Mouse (Mus musculus) heart, embryonic 13.5 days (tissue): ENCODE data around the gene Lhx4. TPM values are rescaled to one million over a fixed set of nuclear protein-coding genes. Genes with fewer than 3 reads are reported as not detected.

Experiments used
- ATAC-seq: fragments of 200-750 bp; cut with Nextera tagmentation; 2 replicates; pipeline ENCODE4 v1.8.0; 2017; ENCODE audit warnings: moderate TSS enrichment; ENCODE audit not compliant: insufficient number of reproducible peaks, low FRiP score, low TSS enrichment; ENCODE audit errors: extremely low read depth
- H3K27ac ChIP-seq: fragments of 300-500 bp; sonication (generic); replicated peaks from 2 replicates; pipeline ENCODE4 v1.5.1; 2015; ENCODE audit warnings: moderate library complexity, mild to moderate bottlenecking, inconsistent platforms
- H3K27me3 ChIP-seq: fragments of 300-500 bp; sonication (generic); replicated peaks from 2 replicates; pipeline ENCODE4 v1.6.1; 2015; ENCODE audit warnings: mild to moderate bottlenecking, inconsistent platforms
- H3K36me3 ChIP-seq: fragments of 300-500 bp; sonication (generic); 2 replicates; pipeline ENCODE4 v1.6.1; 2015; ENCODE audit warnings: mild to moderate bottlenecking, inconsistent platforms
- H3K4me1 ChIP-seq: fragments of 300-500 bp; sonication (generic); 2 replicates; pipeline ENCODE4 v1.6.1; 2015; ENCODE audit warnings: inconsistent platforms
- H3K4me2 ChIP-seq: fragments of 300-500 bp; sonication (generic); 2 replicates; pipeline ENCODE4 v1.6.1; 2015; ENCODE audit warnings: inconsistent platforms, mild to moderate bottlenecking, moderate library complexity
- H3K4me3 ChIP-seq: fragments of 300-500 bp; sonication (generic); 2 replicates; pipeline ENCODE4 v1.5.1; 2015; ENCODE audit warnings: moderate library complexity, mild to moderate bottlenecking, inconsistent platforms
- H3K9ac ChIP-seq: fragments of 300-500 bp; sonication (generic); 2 replicates; pipeline ENCODE4 v1.6.1; 2015; ENCODE audit warnings: inconsistent platforms, mild to moderate bottlenecking, moderate library complexity
- H3K9me3 ChIP-seq: fragments of 300-500 bp; sonication (generic); 2 replicates; pipeline ENCODE4 v1.6.1; 2016; ENCODE audit warnings: inconsistent platforms
- whole genome bisulfite sequencing: fragments of 180-500 bp; shearing (Covaris S2); methylation state at CpG from one replicate; pipeline ENCODE4 v1.1.7; 2015; ENCODE audit warnings: mixed read lengths; 5-methylcytosine and 5-hydroxymethylcytosine counted together
- polyA plus RNA-seq: library from polyadenylated mRNA; unstranded; fragments of >200 nt; fragmentation: Nextera tagmentation; extraction: Ambion mirVana; gene quantifications from 2 replicates; pipeline ENCODE4 v1.2.1, GENCODE M21; 2015

The Lhx4 gene
- polyA plus RNA-seq, 1 experiment from 2014 or later: not detected

DNA sequence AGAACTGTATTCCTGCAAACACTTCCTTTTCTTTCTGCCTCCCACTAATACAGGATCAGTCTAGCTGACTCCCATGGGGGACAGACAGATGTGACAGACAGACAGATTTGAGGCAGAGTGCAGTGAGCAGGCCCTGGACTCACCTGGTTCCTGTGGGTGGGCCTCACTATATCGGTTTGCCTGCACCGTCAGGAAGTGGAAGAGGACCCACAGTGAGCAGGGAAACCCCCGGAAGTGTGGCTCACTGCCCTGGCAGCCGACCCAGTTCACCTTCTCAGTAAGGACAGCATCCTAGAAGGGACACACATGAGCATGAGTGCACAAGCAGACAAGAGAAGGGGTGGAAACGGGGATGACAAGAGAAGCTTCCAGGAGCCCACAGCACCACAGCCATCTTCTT, 30.9 kb upstream of the Lhx4 start:
- peaks cover 10% of the 10 kb centered on the region for H3K4me1 ChIP-seq
- no peak overlapping the region for H3K4me3 ChIP-seq
- no peak overlapping the region for H3K9ac ChIP-seq
- ATAC-seq: no peak
- WGBS: 63% methylated on average over 5 of the region's 5 CpGs
- no peaks in the 10 kb centered on the region for H3K27me3 ChIP-seq
- H3K9me3 ChIP-seq: no peaks in the 10 kb centered on the region
- H3K27ac ChIP-seq: no peak overlapping the region
- peaks cover 84% of the 10 kb centered on the region for H3K36me3 ChIP-seq
- no peak overlapping the region for H3K4me2 ChIP-seq

DNA sequence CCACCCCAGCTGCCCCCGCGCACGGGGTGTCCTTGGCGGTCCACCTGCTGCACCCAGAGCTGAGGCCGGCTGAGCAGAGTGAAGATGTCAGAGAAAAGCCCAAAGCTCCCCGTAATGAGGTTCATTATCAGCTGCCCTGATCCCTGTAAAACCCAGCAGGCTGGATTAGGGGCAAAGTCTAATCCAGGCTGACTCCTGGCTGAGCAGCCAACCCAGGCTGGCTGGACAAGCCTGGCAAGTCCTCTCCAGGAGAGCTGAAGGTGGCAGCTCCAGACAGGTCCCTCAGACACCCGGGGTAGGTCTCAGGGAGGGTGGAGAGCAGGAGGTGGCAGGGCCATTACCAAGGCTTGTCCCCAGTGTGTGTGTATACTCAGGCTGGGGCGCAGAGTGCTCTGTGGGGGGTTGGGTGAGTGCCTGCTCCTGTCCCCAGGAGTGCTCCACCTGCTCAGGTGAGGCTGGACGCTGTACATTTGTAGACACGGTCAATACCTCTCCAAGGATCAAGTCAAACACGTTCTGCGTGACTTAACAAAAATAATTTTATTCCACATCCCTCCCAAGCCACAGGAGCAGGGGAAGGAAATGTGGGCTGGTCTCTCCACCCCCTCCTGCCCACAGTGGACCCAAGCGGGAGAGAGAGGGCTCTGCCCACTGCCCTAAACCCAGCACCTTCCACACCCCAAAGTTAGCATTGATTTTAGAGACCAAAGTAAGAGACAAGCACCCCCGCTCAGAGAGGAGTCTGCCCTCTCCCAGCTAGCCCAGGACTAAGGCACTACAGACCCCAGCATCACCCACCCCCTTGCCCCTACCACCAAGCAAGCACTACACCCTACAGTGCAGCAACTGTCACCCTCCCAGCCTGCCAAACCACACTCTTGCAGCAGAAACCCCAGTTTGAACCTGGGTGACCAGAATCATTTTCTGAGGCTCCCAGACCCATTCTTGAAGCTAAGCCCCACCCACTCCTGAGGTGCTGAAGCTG, 26.4 kb upstream of the Lhx4 start:
- ATAC-seq: peak; percentile 50; the same call in 1 of the 2 replicates
- no peaks in the 10 kb centered on the region for H3K27me3 ChIP-seq
- no peak overlapping the region for H3K4me3 ChIP-seq
- no peak overlapping the region for H3K4me2 ChIP-seq
- H3K9ac ChIP-seq: no peak overlapping the region
- 60% methylated on average over 14 of the region's 14 CpGs for WGBS
- no peaks in the 10 kb centered on the region for H3K4me1 ChIP-seq
- peaks cover 55% of the 10 kb centered on the region for H3K36me3 ChIP-seq
- no peak overlapping the region for H3K27ac ChIP-seq
- H3K9me3 ChIP-seq: peaks cover 4% of the 10 kb centered on the region; the same call in 1 of the 2 replicates

DNA sequence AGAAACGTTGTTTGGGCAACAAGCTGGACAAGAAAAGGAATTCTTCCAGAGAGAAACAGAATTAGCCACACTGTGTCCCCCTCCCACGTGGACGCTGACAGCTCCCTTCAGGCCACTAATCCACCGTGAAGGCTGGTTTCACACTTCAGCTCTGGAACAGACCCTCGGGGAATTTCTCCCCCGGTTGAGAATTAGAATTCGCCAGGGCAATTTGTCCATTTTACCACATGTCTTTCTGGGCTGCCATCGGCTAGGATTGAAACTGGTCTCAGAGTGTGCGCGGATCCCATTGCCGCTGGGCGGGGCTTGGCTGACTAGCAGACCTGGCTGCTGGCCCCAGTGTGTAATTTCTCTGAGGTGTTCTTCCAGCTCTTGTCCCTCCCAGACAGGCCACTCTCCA, 7.7 kb upstream of the Lhx4 start:
- Histone ChIP-seq H3K4me3 (no peak overlapping the region), H3K27ac (no peak overlapping the region), H3K4me1 (peaks cover 4% of the 10 kb centered on the region), H3K4me2 (no peak overlapping the region), H3K9me3 (no peaks in the 10 kb centered on the region), H3K27me3 (peaks cover 4% of the 10 kb centered on the region; the same call in 1 of the 2 replicates), H3K9ac (no peak overlapping the region), H3K36me3 (no peaks in the 10 kb centered on the region)
- 63% methylated on average over 12 of the region's 12 CpGs for WGBS
- no peak for ATAC-seq

DNA sequence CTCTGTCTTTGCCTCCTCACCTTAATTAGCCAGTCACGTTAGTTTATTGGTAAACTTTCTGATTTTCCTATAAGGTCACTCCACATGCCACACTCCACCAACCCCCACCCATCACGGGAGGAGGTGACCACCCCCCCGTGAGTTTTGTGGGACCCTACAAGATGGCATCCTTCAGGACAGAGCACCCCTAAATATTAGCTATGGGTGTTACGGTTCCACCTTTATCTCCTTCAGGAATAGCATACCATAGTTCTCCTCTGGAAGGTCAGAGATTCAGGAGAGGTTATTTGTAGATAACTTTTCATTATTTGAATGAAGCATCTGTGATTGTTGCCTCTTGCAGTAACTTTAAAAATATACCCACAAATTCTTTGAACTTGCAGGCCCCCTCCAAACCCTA, 7.2 kb upstream of the Lhx4 start:
- no peak overlapping the region for H3K4me2 ChIP-seq
- H3K9ac ChIP-seq: no peak overlapping the region
- H3K4me3 ChIP-seq: no peak overlapping the region
- no peaks in the 10 kb centered on the region for H3K9me3 ChIP-seq
- WGBS: 77% methylated on average over 4 of the region's 4 CpGs
- H3K36me3 ChIP-seq: no peaks in the 10 kb centered on the region
- H3K27ac ChIP-seq: no peak overlapping the region
- peaks cover 8% of the 10 kb centered on the region; the same call in 1 of the 2 replicates for H3K27me3 ChIP-seq
- ATAC-seq: no peak
- H3K4me1 ChIP-seq: peaks cover 4% of the 10 kb centered on the region

DNA sequence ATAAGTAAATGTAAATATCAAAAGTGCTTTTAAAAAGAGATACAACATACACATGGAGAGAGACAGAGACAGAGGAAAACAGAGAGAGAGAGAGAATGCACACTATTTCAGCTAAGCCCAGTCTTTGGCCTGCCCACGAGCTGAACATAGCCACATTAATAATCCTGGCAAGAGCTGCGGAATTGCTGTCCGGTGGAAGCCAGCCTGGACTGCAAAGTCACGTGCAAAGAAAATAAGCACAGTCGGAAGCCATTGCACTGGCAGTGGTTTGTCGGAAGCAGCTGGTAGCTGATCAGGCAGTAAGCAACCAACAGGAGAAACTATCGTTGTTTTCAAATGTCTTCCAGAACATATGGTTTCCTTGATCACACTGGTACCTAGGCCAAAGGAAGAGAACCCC, 6.1 kb upstream of the Lhx4 start:
- no peak for ATAC-seq

DNA sequence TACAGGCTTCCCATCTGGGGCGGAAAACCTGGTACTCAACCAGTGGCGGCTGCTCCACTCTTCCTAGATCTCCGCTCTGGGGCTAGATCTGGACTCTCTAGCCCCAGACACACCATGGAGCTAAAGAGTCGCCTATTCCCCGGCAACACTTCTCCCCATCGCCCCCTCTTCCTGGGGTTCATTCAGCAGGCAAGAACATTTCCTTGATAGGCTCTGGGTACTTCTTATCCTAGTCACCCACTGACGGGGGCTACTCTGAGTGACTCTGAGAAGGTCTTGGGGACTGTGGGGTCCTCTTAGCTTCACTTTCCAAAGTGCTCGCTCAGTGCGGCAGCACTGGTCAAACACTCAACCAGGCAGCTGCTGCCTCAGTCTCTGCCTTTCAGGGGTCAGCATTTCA, 1.9 kb upstream of the Lhx4 start:
- Histone ChIP-seq H3K36me3 (no peaks in the 10 kb centered on the region), H3K9me3 (no peaks in the 10 kb centered on the region), H3K4me1 (no peaks in the 10 kb centered on the region), H3K9ac (no peak overlapping the region), H3K27ac (no peak overlapping the region), H3K27me3 (peaks cover 60% of the 10 kb centered on the region), H3K4me3 (no peak overlapping the region), H3K4me2 (no peak overlapping the region)
- 60% methylated on average over 9 of the region's 9 CpGs for WGBS
- no peak for ATAC-seq

More for the DNA sequence above, 6.1 kb upstream of the Lhx4 start:
- Histone ChIP-seq H3K27ac (no peak overlapping the region), H3K4me2 (no peak overlapping the region), H3K4me1 (peaks cover 4% of the 10 kb centered on the region), H3K9ac (no peak overlapping the region), H3K36me3 (no peaks in the 10 kb centered on the region), H3K4me3 (no peak overlapping the region), H3K9me3 (no peaks in the 10 kb centered on the region), H3K27me3 (peaks cover 19% of the 10 kb centered on the region)
- 79% methylated on average over 7 of the region's 7 CpGs for WGBS

DNA sequence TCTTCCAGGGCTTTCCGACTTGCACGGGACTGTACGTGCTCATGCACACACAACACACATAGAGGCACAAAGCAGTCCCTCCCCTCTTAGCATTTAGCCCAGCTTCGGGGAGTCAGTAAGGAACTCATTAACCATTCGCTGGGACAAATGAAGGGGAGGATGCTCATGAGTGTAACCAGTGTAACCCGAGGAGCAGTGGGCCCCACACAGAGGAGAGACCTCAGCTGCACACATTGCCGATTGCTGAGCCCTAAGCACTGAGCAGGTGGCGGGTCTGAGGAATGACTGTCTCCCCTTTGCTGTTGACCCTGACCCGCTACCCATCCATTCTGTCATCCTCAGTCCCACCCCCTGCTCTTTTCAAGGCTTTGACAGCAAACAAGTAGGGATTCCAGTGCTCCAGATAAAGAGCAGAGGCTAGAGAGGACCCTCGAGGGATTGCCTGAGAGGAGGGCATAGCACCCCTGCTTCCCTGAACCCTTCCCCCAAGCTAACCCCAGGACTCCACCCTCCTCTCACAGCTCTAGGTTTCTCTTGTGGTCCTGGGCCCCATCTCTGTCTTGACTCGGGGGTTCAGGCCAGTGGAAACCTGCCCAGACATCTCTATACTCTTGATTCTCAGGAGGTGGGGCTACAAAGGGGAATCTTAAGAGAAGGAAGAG, 836 bp downstream of the Lhx4 start:
- no peak overlapping the region for H3K4me2 ChIP-seq
- H3K9me3 ChIP-seq: no peaks in the 10 kb centered on the region
- 23% methylated on average over 11 of the region's 11 CpGs for WGBS
- peaks cover 88% of the 10 kb centered on the region for H3K27me3 ChIP-seq
- no peak overlapping the region for H3K4me3 ChIP-seq
- no peak for ATAC-seq
- no peaks in the 10 kb centered on the region for H3K36me3 ChIP-seq
- no peak overlapping the region for H3K9ac ChIP-seq
- H3K27ac ChIP-seq: no peak overlapping the region
- H3K4me1 ChIP-seq: no peaks in the 10 kb centered on the region

DNA sequence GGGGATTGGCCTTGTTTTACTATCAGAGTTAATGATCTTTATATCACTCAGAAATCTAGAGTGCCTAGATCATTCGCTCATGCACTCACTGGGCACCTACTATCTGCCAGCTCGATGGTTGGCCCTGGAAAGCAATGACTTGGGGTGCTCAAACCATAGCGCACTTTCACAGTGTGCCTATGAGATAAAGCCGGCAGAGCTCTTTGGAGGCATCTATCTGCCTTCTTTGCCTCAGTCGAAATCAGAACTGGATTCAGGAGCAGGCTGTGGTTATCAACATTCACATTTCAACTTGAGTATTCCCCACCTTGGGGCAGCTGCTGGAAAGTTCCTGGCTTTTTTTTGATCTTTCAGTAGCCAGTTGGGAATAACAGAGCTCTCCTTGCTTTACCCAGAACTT, 3.6 kb downstream of the Lhx4 start:
- Histone ChIP-seq H3K4me1 (peaks cover 4% of the 10 kb centered on the region), H3K9me3 (no peaks in the 10 kb centered on the region), H3K27ac (no peak overlapping the region), H3K4me3 (no peak overlapping the region), H3K36me3 (no peaks in the 10 kb centered on the region), H3K9ac (no peak overlapping the region), H3K27me3 (peaks cover 93% of the 10 kb centered on the region), H3K4me2 (no peak overlapping the region)
- WGBS: 65% methylated on average over 5 of the region's 5 CpGs
- no peak for ATAC-seq

DNA sequence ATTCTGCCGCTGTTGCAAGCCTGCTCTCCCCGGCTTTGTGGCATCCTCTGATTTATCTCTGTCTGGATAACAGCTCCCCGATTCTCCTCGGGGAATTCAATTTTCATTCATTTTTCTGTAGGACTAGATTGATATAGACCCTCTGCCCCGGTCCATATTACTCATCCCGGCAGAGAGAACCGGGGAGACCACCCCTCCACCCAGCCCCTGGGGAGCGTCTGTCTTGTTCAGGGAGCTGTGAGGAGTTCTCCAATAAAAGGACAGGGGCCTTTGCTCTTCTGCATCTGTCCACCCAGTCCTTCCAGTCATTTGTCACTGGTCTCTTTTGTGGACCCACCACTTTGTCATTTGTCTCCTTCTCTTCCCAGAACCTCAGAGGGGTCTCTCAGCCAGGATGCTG, 4.5 kb downstream of the Lhx4 start:
- 14% methylated on average over 8 of the region's 8 CpGs for WGBS
- no peak overlapping the region for H3K4me3 ChIP-seq
- H3K4me1 ChIP-seq: peaks cover 13% of the 10 kb centered on the region
- H3K27me3 ChIP-seq: peaks cover 93% of the 10 kb centered on the region
- no peaks in the 10 kb centered on the region for H3K9me3 ChIP-seq
- no peak overlapping the region for H3K27ac ChIP-seq
- H3K9ac ChIP-seq: no peak overlapping the region
- H3K36me3 ChIP-seq: no peaks in the 10 kb centered on the region
- no peak overlapping the region for H3K4me2 ChIP-seq
- no peak for ATAC-seq

DNA sequence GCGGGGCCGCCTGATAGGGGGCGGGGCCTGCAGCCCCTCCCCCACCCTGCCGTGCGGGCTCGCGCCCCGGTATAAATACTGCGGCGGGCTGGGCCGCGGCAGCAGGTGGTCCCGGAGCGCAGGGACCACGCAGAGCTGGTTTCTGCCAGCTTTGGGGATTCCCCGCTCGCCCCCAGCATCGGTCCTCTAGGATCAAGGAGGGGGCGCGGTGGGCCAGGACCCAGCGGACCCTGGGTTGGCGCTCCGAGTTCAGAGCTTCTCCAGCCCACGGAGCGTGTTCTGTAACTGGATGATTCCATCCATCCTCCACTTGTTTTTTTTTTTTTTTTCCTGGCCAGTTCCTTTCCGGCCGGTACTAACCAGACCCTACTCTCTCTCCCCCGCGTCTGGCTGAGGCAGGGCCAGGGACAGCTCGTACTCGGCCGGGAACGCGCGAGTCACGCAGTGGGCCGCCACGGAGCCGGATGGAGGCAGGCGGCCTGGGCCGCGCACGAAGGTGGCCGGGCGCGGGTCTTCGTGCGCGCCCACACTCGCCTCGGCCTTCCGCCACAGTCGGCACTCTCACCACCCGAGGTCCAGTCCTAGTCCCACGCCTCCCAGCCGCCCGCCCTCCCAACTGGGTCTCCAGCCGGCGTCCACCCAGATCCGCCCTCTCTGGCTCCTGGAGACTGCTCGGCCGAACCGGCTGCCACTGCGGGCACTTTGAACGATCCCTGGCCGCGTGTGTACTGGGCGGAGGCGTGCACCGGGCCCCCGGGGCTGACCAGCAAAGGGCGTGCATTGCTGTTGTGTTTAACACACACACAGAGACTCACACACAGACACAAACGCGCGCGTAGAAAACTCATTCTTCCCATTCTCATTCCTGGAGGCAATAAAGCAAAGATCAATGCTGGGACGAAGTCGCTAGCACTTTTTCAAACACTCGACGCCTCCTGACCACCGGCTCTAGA, 8.8 kb downstream of the Lhx4 start:
- peak; percentile 45; the same call in 1 of the 2 replicates for ATAC-seq
- H3K4me2 ChIP-seq: peak overlapping the region; percentile 95
- under 1% methylated on average over 77 of the region's 81 CpGs for WGBS
- peak overlapping the region; percentile 62 for H3K4me3 ChIP-seq
- no peak overlapping the region for H3K27ac ChIP-seq
- H3K9me3 ChIP-seq: no peaks in the 10 kb centered on the region
- H3K4me1 ChIP-seq: peaks cover 35% of the 10 kb centered on the region
- H3K9ac ChIP-seq: peak overlapping the region; percentile 71
- peaks cover 93% of the 10 kb centered on the region for H3K27me3 ChIP-seq
- H3K36me3 ChIP-seq: no peaks in the 10 kb centered on the region

DNA sequence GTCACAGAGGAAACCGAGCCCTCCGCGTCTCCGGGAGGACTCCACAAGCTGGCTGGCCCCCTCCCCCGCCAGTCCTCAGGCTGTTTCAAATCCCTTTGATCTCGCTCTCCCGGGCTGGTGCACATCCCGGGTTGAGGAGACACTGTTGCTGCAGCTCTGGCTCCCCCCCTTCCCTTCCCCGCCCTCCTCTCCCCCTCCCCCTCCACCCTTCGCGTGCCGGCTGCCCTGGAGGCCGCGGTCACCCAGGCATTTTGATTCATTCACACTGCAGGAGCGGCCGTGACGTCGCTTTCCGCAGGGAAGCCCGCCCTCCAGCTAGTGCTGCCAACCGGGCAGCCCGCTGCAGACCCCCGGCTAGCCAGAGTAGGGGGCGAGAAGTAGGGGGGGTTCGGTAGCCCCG, 9.5 kb downstream of the Lhx4 start:
- H3K4me3 ChIP-seq: peak overlapping the region; percentile 62
- H3K9me3 ChIP-seq: no peaks in the 10 kb centered on the region
- no peaks in the 10 kb centered on the region for H3K36me3 ChIP-seq
- ATAC-seq: no peak; the same call in 1 of the 2 replicates
- H3K9ac ChIP-seq: peak overlapping the region; percentile 71
- WGBS: under 1% methylated on average over 24 of the region's 26 CpGs
- H3K4me2 ChIP-seq: peak overlapping the region; percentile 95
- peaks cover 93% of the 10 kb centered on the region for H3K27me3 ChIP-seq
- H3K27ac ChIP-seq: no peak overlapping the region
- H3K4me1 ChIP-seq: peaks cover 42% of the 10 kb centered on the region
